8 mouse cellular contexts compared by ENCODE assay signal in genomic region chr16:94327781-94328711, GRCm38 (mm10). TPM values are rescaled to one million over a fixed set of nuclear protein-coding genes. Genes with fewer than 3 reads are reported as not detected.
DNase-seq lines count a peak whose midpoint lies in the region; ATAC-seq and TF ChIP-seq lines count a peak whose summit lies in the region.

TSS of gene Ripply3 (plus strand) at chr16:94328420.

- peak; percentile 51 for DNase-seq in CD4-positive, CD25-positive, alpha-beta regulatory T cell, adult 2 months (ENCODE audit: low read depth, low spot score)
- DNase-seq in forebrain, embryonic 11.5 days (ENCODE audit: low spot score) = peak; percentile 72
- DNase-seq in heart, postnatal 36 days = peak; percentile 66 to 73
- peak; percentile 71 to 83 for DNase-seq in kidney, postnatal 4 days
- peak; percentile 71 for DNase-seq in stomach, postnatal 0 days (ENCODE audit: low spot score)
- no peak for DNase-seq in layer of hippocampus, postnatal 25 days (ENCODE audit: extremely low spot score in 1 of 2, low spot score in 1 of 2)

- H3K36me3 ChIP-seq in forebrain, embryonic 11.5 days (ENCODE audit: control insufficient read depth, insufficient read depth, low read length) = no peaks in the 10 kb centered on the region
- H3K36me3 ChIP-seq in stomach, postnatal 0 days (ENCODE audit: control insufficient read depth, insufficient read depth, low read length) = no peaks in the 10 kb centered on the region

- peak; percentile 15 for ATAC-seq in activated CD4-positive, CD25-positive, alpha-beta regulatory T cell, adult 4 months
- ATAC-seq in forebrain, embryonic 11.5 days (replicated peaks; ENCODE audit: low FRiP score) = peak; percentile 49; the same call in 1 of the 2 replicates
- peak; percentile 27; the same call in 1 of the 2 replicates for ATAC-seq in megakaryocyte progenitor cell, adult 5-6 weeks (replicated peaks; ENCODE audit: poor library complexity)
- peak; percentile 65 for ATAC-seq in stomach, postnatal 0 days (ENCODE audit: low FRiP score, low TSS enrichment)

- peaks cover 20% of the 10 kb centered on the region; the same call in 1 of the 2 replicates for H3K4me1 ChIP-seq in forebrain, embryonic 11.5 days (replicated peaks; ENCODE audit: control insufficient read depth, insufficient read depth, low read length)
- no peaks in the 10 kb centered on the region for H3K4me1 ChIP-seq in stomach, postnatal 0 days (replicated peaks; ENCODE audit: control insufficient read depth, insufficient read depth)

- H3K4me3 ChIP-seq in forebrain, embryonic 11.5 days (ENCODE audit: low read depth, low read length) = peak within 1 kb of the TSS; percentile 39
- H3K4me3 ChIP-seq in stomach, postnatal 0 days (ENCODE audit: low read depth, low read length) = peak within 1 kb of the TSS; percentile 62

- no peak within 1 kb of the TSS for H3K27ac ChIP-seq in forebrain, embryonic 11.5 days (ENCODE audit: low read depth, low read length)
- H3K27ac ChIP-seq in stomach, postnatal 0 days (replicated peaks) = peak within 1 kb of the TSS; percentile 35; the same call in 1 of the 2 replicates

- intact Hi-C loops in heart, postnatal 36 days (cut with DNase I) = loop anchor here (2.0 kb wide), 1 partner anchor 15 kb away; the partner anchor contains the start of gene Hlcs

- H3K9ac ChIP-seq in forebrain, embryonic 11.5 days (ENCODE audit: low read length) = peak within 1 kb of the TSS; percentile 57
- H3K9ac ChIP-seq in stomach, postnatal 0 days (ENCODE audit: low read length) = peak within 1 kb of the TSS; percentile 69

- H3K9me3 ChIP-seq in forebrain, embryonic 11.5 days (ENCODE audit: control insufficient read depth, low read length) = no peaks in the 10 kb centered on the region
- H3K9me3 ChIP-seq in stomach, postnatal 0 days (ENCODE audit: control insufficient read depth, low read length) = no peaks in the 10 kb centered on the region

- peaks cover 22% of the 10 kb centered on the region for H3K27me3 ChIP-seq in forebrain, embryonic 11.5 days (ENCODE audit: control insufficient read depth, insufficient read depth, low read length)
- no peaks in the 10 kb centered on the region for H3K27me3 ChIP-seq in stomach, postnatal 0 days (ENCODE audit: control insufficient read depth, insufficient read depth, low read length)

- TF ChIP-seq EP300 in stomach, postnatal 0 days (optimal IDR thresholded peaks at IDR 0.05) = no peak

- no peak for TF ChIP-seq CTCF in stomach, postnatal 0 days (IDR thresholded peaks at IDR 0.05; ENCODE audit: low read depth)

- peak within 1 kb of the TSS; percentile 77 for H3K4me2 ChIP-seq in forebrain, embryonic 11.5 days (ENCODE audit: low read depth, low read length, severe bottlenecking)
- H3K4me2 ChIP-seq in stomach, postnatal 0 days (replicated peaks; ENCODE audit: low read depth) = peak within 1 kb of the TSS; percentile 94

- 1% methylated on average over 61 of the region's 63 CpGs for WGBS in forebrain, embryonic 11.5 days
- WGBS in stomach, postnatal 0 days = under 1% methylated on average over 63 of the region's 63 CpGs

RNA-seq across cellular contexts. Expression of gene Ripply3, which starts in this region (rescaled TPM):
- polyA plus RNA-seq in activated CD4-positive, CD25-positive, alpha-beta regulatory T cell, adult 4 months (2017; shearing (Covaris generic)) = under 1 TPM in 1 of 2 experiments, not detected in 1; 0.36 TPM
- 5.4 and 5.7 TPM in 2 replicates for polyA plus RNA-seq in forebrain, embryonic 11.5 days (2014; fragmentation: Nextera tagmentation; extraction: Ambion mirVana)
- 1 to 10 TPM; 3.7 to 5.1 TPM for total RNA-seq in heart, postnatal 36 days (2021)
- 0.67 TPM in 1 of 2 replicates, not detected in the other for total RNA-seq in megakaryocyte progenitor cell, adult 5-6 weeks (2015)
- not detected in 2 replicates for total RNA-seq in megakaryocyte progenitor cell, adult 5-6 weeks (2017)
- 9.7 and 10.0 TPM in 2 replicates for polyA plus RNA-seq in stomach, postnatal 0 days (2015; fragmentation: Nextera tagmentation; extraction: Ambion mirVana)
- under 1 TPM; 0.17 to 0.23 TPM for total RNA-seq in layer of hippocampus, postnatal 25 days (2021)

Comparison
In these comparisons a context has a peak if more than half of its experiments do, and no peak if none do; other contexts are left out.
1. Peak in ATAC-seq in activated CD4-positive, CD25-positive, alpha-beta regulatory T cell, adult 4 months; RNA of the gene not detected or under 1 TPM.
2. Peak in ATAC-seq in megakaryocyte progenitor cell, adult 5-6 weeks; RNA of the gene not detected or under 1 TPM.
3. DNase-seq: peak in CD4-positive, CD25-positive, alpha-beta regulatory T cell, adult 2 months (single experiment), forebrain, embryonic 11.5 days (single experiment), heart, postnatal 36 days (2 of 2), kidney, postnatal 4 days (2 of 2) and stomach, postnatal 0 days (single experiment); none in layer of hippocampus, postnatal 25 days (0 of 2).
4. ATAC-seq: peak in every context shown above with its lines; median percentile 65 in stomach, postnatal 0 days; 49 in forebrain, embryonic 11.5 days; 27 in megakaryocyte progenitor cell, adult 5-6 weeks; 15 in activated CD4-positive, CD25-positive, alpha-beta regulatory T cell, adult 4 months.